ENCODE assay signal across 29 mouse cellular contexts in genomic region chr4:152077191-152077590, GRCm38 (mm10). TPM values are rescaled to one million over a fixed set of nuclear protein-coding genes. Genes with fewer than 3 reads are reported as not detected.
DNase-seq lines count a peak whose midpoint lies in the region; ATAC-seq and TF ChIP-seq lines count a peak whose summit lies in the region.
"Had no signal": no experiment of that assay in that cellular context is flagged by ENCODE, and none has a peak within 500 bp of the region (broad histone marks: within the 10 kb centered on the region; RNA-seq: fewer than 3 reads in every experiment).

No protein-coding gene starts in this region.

- peaks cover 46% of the 10 kb centered on the region for H3K4me1 ChIP-seq in hindbrain, embryonic 10.5 days (replicated peaks)
- peaks cover 15% of the 10 kb centered on the region for H3K4me1 ChIP-seq in hindbrain, embryonic 12.5 days

- WGBS in hindbrain, embryonic 10.5 days = 85% methylated on average over 9 of the region's 9 CpGs
- WGBS in hindbrain, embryonic 12.5 days = 85% methylated on average over 9 of the region's 9 CpGs

- H3K27me3 ChIP-seq in hindbrain, embryonic 10.5 days (ENCODE audit: insufficient read depth, poor library complexity, severe bottlenecking) = no peaks in the 10 kb centered on the region
- H3K27me3 ChIP-seq in hindbrain, embryonic 12.5 days = no peaks in the 10 kb centered on the region
- H3K27me3 ChIP-seq: embryonic facial prominence, embryonic 13.5 days; forebrain, embryonic 12.5 days; forebrain, embryonic 15.5 days; heart, embryonic 12.5 days; heart, embryonic 15.5 days; hindbrain, embryonic 15.5 days had no signal

- no peak for ATAC-seq in hindbrain, embryonic 12.5 days (ENCODE audit: low FRiP score)
- ATAC-seq: activated CD4-positive, CD25-positive, alpha-beta regulatory T cell, adult 4 months; forebrain, embryonic 15.5 days; intestine, postnatal 0 days had no signal

- no peak overlapping the region for H3K9ac ChIP-seq in hindbrain, embryonic 12.5 days
- H3K9ac ChIP-seq: embryonic facial prominence, embryonic 13.5 days; forebrain, embryonic 12.5 days; forebrain, embryonic 15.5 days; heart, embryonic 12.5 days; heart, embryonic 15.5 days; hindbrain, embryonic 15.5 days had no signal

- H3K36me3 ChIP-seq in hindbrain, embryonic 10.5 days = no peaks in the 10 kb centered on the region
- H3K36me3 ChIP-seq in hindbrain, embryonic 12.5 days = no peaks in the 10 kb centered on the region
- H3K36me3 ChIP-seq: embryonic facial prominence, embryonic 10.5 days; embryonic facial prominence, embryonic 13.5 days; forebrain, embryonic 12.5 days; forebrain, embryonic 15.5 days; heart, embryonic 12.5 days; heart, embryonic 15.5 days; hindbrain, embryonic 15.5 days had no signal

- peak overlapping the region; percentile 38 for H3K27ac ChIP-seq in gastrocnemius, adult 2 months
- peak overlapping the region; percentile 43; the same call in 1 of the 2 replicates for H3K27ac ChIP-seq in hindbrain, embryonic 10.5 days
- H3K27ac ChIP-seq in hindbrain, embryonic 12.5 days = no peak overlapping the region
- H3K27ac ChIP-seq: embryonic facial prominence, embryonic 13.5 days; forebrain, embryonic 12.5 days; forebrain, embryonic 15.5 days; heart, embryonic 15.5 days; hindbrain, embryonic 15.5 days had no signal

- H3K4me2 ChIP-seq in hindbrain, embryonic 12.5 days (replicated peaks) = no peak overlapping the region
- H3K4me2 ChIP-seq: embryonic facial prominence, embryonic 13.5 days; forebrain, embryonic 12.5 days; forebrain, embryonic 15.5 days; heart, embryonic 12.5 days; heart, embryonic 15.5 days; hindbrain, embryonic 15.5 days had no signal

- intact Hi-C loops in gastrocnemius, adult 2 months (cut with DNase I) = no loop called here

- DNase-seq in gastrocnemius, adult 2 months = peak; percentile 48
- no peak for DNase-seq in gastrocnemius, postnatal 10 days
- no peak for DNase-seq in hindbrain, embryonic 10.5 days (ENCODE audit: low spot score)
- peak; percentile 38 for DNase-seq in adipocyte (ENCODE audit: low spot score)
- no peak for DNase-seq in cerebellum, adult 9-10 months
- DNase-seq: adrenal gland, postnatal 10 days; adrenal gland, postnatal 36 days; cerebellum, adult 11 months; cerebellum, adult 2 months; cerebellum, postnatal 10 days; cerebellum, postnatal 36 days; embryo, embryonic 11 days; gastrocnemius, postnatal 36 days; heart, postnatal 10 days; heart, postnatal 36 days had no signal

- 0 out of 2 replicates have a peak overlapping the region, but pooled peaks have one; percentile 39 for H3K4me3 ChIP-seq in gastrocnemius, adult 2 months
- H3K4me3 ChIP-seq in hindbrain, embryonic 10.5 days = no peak overlapping the region
- no peak overlapping the region for H3K4me3 ChIP-seq in hindbrain, embryonic 12.5 days
- H3K4me3 ChIP-seq: embryonic facial prominence, embryonic 10.5 days; embryonic facial prominence, embryonic 13.5 days; erythroblast, embryonic 14.5 days; forebrain, embryonic 12.5 days; forebrain, embryonic 15.5 days; heart, embryonic 12.5 days; heart, embryonic 15.5 days; hindbrain, embryonic 15.5 days had no signal

- no peaks in the 10 kb centered on the region for H3K9me3 ChIP-seq in hindbrain, embryonic 10.5 days
- H3K9me3 ChIP-seq in hindbrain, embryonic 12.5 days (replicated peaks) = no peaks in the 10 kb centered on the region
- H3K9me3 ChIP-seq: embryonic facial prominence, embryonic 10.5 days; embryonic facial prominence, embryonic 13.5 days; forebrain, embryonic 12.5 days; forebrain, embryonic 15.5 days; heart, embryonic 12.5 days; heart, embryonic 15.5 days; hindbrain, embryonic 15.5 days had no signal

- TF ChIP-seq CTCF in gastrocnemius, adult 2 months (IDR thresholded peaks at IDR 0.05) = no peak

RNA-seq across cellular contexts. Expression of gene Plekhg5, which starts 4.9 kb away (rescaled TPM):
- 1 to 10 TPM; 4.9 to 6.6 TPM for total RNA-seq in gastrocnemius, adult 2 months (2021)
- total RNA-seq in gastrocnemius, postnatal 10 days (2021) = 10 to 100 TPM; 14.7 to 22.0 TPM
- 9.6 and 12.4 TPM in 2 replicates for polyA plus RNA-seq in hindbrain, embryonic 10.5 days (2016; fragmentation: Nextera tagmentation; extraction: Ambion mirVana)
- 11.7 and 12.0 TPM in 2 replicates for polyA plus RNA-seq in hindbrain, embryonic 12.5 days (2016; fragmentation: Nextera tagmentation; extraction: Ambion mirVana)

RNA-seq across cellular contexts. Expression of gene Nol9, which starts 38.1 kb away (rescaled TPM):
- total RNA-seq in gastrocnemius, adult 2 months (2021) = 10 to 100 TPM; 10.6 to 11.7 TPM
- 10 to 100 TPM in 1 of 2 experiments, 1 to 10 TPM in 1; 8.7 to 12.9 TPM for total RNA-seq in gastrocnemius, postnatal 10 days (2021)
- polyA plus RNA-seq in hindbrain, embryonic 10.5 days (2016; fragmentation: Nextera tagmentation; extraction: Ambion mirVana) = 37.7 and 38.9 TPM in 2 replicates
- 32.6 and 33.9 TPM in 2 replicates for polyA plus RNA-seq in hindbrain, embryonic 12.5 days (2016; fragmentation: Nextera tagmentation; extraction: Ambion mirVana)

RNA-seq across cellular contexts. Expression of gene Tnfrsf25, which starts 38.5 kb away (rescaled TPM):
- total RNA-seq in gastrocnemius, adult 2 months (2021) = 1 to 10 TPM in 1 of 2 experiments, under 1 TPM in 1; 0.38 to 2.0 TPM
- 1 to 10 TPM in 1 of 2 experiments, under 1 TPM in 1; 0.82 to 2.9 TPM for total RNA-seq in gastrocnemius, postnatal 10 days (2021)
- polyA plus RNA-seq in hindbrain, embryonic 10.5 days (2016; fragmentation: Nextera tagmentation; extraction: Ambion mirVana) = 0.70 and 0.82 TPM in 2 replicates
- 0.59 and 0.74 TPM in 2 replicates for polyA plus RNA-seq in hindbrain, embryonic 12.5 days (2016; fragmentation: Nextera tagmentation; extraction: Ambion mirVana)
- total RNA-seq: granulocyte monocyte progenitor cell, adult 5-6 weeks had no signal

RNA-seq across cellular contexts. Expression of gene Tas1r1, which starts 38.8 kb away (rescaled TPM):
- total RNA-seq in gastrocnemius, adult 2 months (2021) = under 1 TPM; 0.53 to 0.59 TPM
- total RNA-seq in gastrocnemius, postnatal 10 days (2021) = 1 to 10 TPM; 1.1 to 1.3 TPM
- 0.65 and 0.67 TPM in 2 replicates for polyA plus RNA-seq in hindbrain, embryonic 10.5 days (2016; fragmentation: Nextera tagmentation; extraction: Ambion mirVana)
- polyA plus RNA-seq in hindbrain, embryonic 12.5 days (2016; fragmentation: Nextera tagmentation; extraction: Ambion mirVana) = 1.0 and 1.2 TPM in 2 replicates
- total RNA-seq: adrenal gland, adult 18-20 months; adrenal gland, postnatal 10 days; adrenal gland, postnatal 36 days; heart, adult 8-10 months; heart, postnatal 36 days had no signal
- polyA plus RNA-seq: activated CD4-positive, CD25-positive, alpha-beta regulatory T cell, adult 4 months; erythroblast, embryonic 14.5 days had no signal

RNA-seq across cellular contexts. Expression of gene Zbtb48, which starts 49.7 kb away (rescaled TPM):
- 1 to 10 TPM; 2.4 to 3.3 TPM for total RNA-seq in gastrocnemius, adult 2 months (2021)
- total RNA-seq in gastrocnemius, postnatal 10 days (2021) = 1 to 10 TPM; 3.2 to 4.7 TPM
- 23.3 and 25.9 TPM in 2 replicates for polyA plus RNA-seq in hindbrain, embryonic 10.5 days (2016; fragmentation: Nextera tagmentation; extraction: Ambion mirVana)
- polyA plus RNA-seq in hindbrain, embryonic 12.5 days (2016; fragmentation: Nextera tagmentation; extraction: Ambion mirVana) = 20.4 and 25.2 TPM in 2 replicates

Comparison
In these comparisons a context has a peak if more than half of its experiments do, and no peak if none do; other contexts are left out.
1. DNase-seq: peak in gastrocnemius, adult 2 months (single experiment) and adipocyte (single experiment); none in gastrocnemius, postnatal 10 days (single experiment), hindbrain, embryonic 10.5 days (single experiment) and cerebellum, adult 9-10 months (single experiment).